Mouse (Mus musculus) splenic B cell, adult 2 months (primary cell): ENCODE measurements around the gene Lrwd1.

Experiments used
- DNase-seq: peaks from one replicate; pipeline ENCODE4 v3.0.0-alpha.2; 2011; ENCODE audit warnings: low read depth, low spot score
- H3K27me3 ChIP-seq: 2 replicates; pipeline ENCODE4 v1.6.1; 2012; ENCODE audit warnings: mild to moderate bottlenecking, low read length, moderate library complexity, mixed read lengths; ENCODE audit not compliant: control insufficient read depth, poor library complexity, insufficient read depth, severe bottlenecking
- H3K36me3 ChIP-seq: 2 replicates; pipeline ENCODE4 v1.6.1; 2012; ENCODE audit warnings: mild to moderate bottlenecking, low read length, moderate library complexity, mixed read lengths; ENCODE audit not compliant: control insufficient read depth, poor library complexity, insufficient read depth, severe bottlenecking

Lrwd1 gene

GRCm38 (mm10) chr5:136086290-136086689 lies 49.6 kb downstream of the Lrwd1 start:
- Histone ChIP-seq H3K36me3 (no peaks in the 10 kb centered on the region), H3K27me3 (no peaks in the 10 kb centered on the region)
- DNase-seq = no peak

- peak; percentile 70 for DNase-seq
- Histone ChIP-seq H3K36me3 (no peaks in the 10 kb centered on the region), H3K27me3 (no peaks in the 10 kb centered on the region)
These were observed 50.8 kb downstream of the Lrwd1 start for GRCm38 (mm10) chr5:136084891-136085651.

GRCm38 (mm10) chr5:136084144-136084881 lies 51.6 kb downstream of the Lrwd1 start:
- Histone ChIP-seq H3K27me3 (no peaks in the 10 kb centered on the region), H3K36me3 (no peaks in the 10 kb centered on the region)
- DNase-seq = peak; percentile 43

- peak; percentile 95 for DNase-seq
- Histone ChIP-seq H3K36me3 (no peaks in the 10 kb centered on the region), H3K27me3 (no peaks in the 10 kb centered on the region)
These were observed 52.2 kb downstream of the Lrwd1 start, which contains the start of gene Rasa4 for GRCm38 (mm10) chr5:136083669-136084107. Rasa4 (plus strand) TSS chr5:136083916.

- Histone ChIP-seq H3K36me3 (no peaks in the 10 kb centered on the region), H3K27me3 (no peaks in the 10 kb centered on the region)
- peak; percentile 47 for DNase-seq
These were observed 53.5 kb downstream of the Lrwd1 start for GRCm38 (mm10) chr5:136082345-136082744.

- Histone ChIP-seq H3K27me3 (no peaks in the 10 kb centered on the region), H3K36me3 (no peaks in the 10 kb centered on the region)
- DNase-seq = no peak
These were observed 57.7 kb downstream of the Lrwd1 start for GRCm38 (mm10) chr5:136078136-136078535.

- H3K36me3 ChIP-seq = no peaks in the 10 kb centered on the region
- no peak for DNase-seq
- H3K27me3 ChIP-seq = no peaks in the 10 kb centered on the region
These were observed 58.8 kb downstream of the Lrwd1 start for GRCm38 (mm10) chr5:136077001-136077550.

- Histone ChIP-seq H3K36me3 (no peaks in the 10 kb centered on the region), H3K27me3 (no peaks in the 10 kb centered on the region)
- DNase-seq = no peak
These were observed 59.6 kb downstream of the Lrwd1 start for GRCm38 (mm10) chr5:136076284-136076683.

- DNase-seq = no peak
- no peaks in the 10 kb centered on the region for H3K27me3 ChIP-seq
- H3K36me3 ChIP-seq = no peaks in the 10 kb centered on the region
These were observed 60.8 kb downstream of the Lrwd1 start for GRCm38 (mm10) chr5:136075076-136075475.

GRCm38 (mm10) chr5:136073526-136073925 lies 62.3 kb downstream of the Lrwd1 start:
- no peak for DNase-seq
- Histone ChIP-seq H3K27me3 (no peaks in the 10 kb centered on the region), H3K36me3 (no peaks in the 10 kb centered on the region)

GRCm38 (mm10) chr5:136073051-136073450 lies 62.8 kb downstream of the Lrwd1 start:
- Histone ChIP-seq H3K27me3 (no peaks in the 10 kb centered on the region), H3K36me3 (no peaks in the 10 kb centered on the region)
- DNase-seq = no peak
